Mouse (Mus musculus): Measurements from ENCODE around the gene Csrp3.

Csrp3 gene

GRCm38 (mm10) chr7:48870579-48871180 lies 22.8 kb upstream of the Csrp3 start:
- ATAC-seq (ENCODE audit: insufficient number of reproducible peaks, low FRiP score, low TSS enrichment) = no peak

- ATAC-seq (ENCODE audit: insufficient number of reproducible peaks, low FRiP score, low TSS enrichment) = no peak
These were observed 22.3 kb upstream of the Csrp3 start for GRCm38 (mm10) chr7:48870144-48870543.

- no peak for ATAC-seq (ENCODE audit: insufficient number of reproducible peaks, low FRiP score, low TSS enrichment)
These were observed 19.7 kb upstream of the Csrp3 start for GRCm38 (mm10) chr7:48867576-48867975.

- ATAC-seq (ENCODE audit: insufficient number of reproducible peaks, low FRiP score, low TSS enrichment) = no peak
These were observed 17.0 kb upstream of the Csrp3 start for GRCm38 (mm10) chr7:48864671-48865458.

GRCm38 (mm10) chr7:48864199-48864598 lies 16.4 kb upstream of the Csrp3 start:
- no peak for ATAC-seq (ENCODE audit: insufficient number of reproducible peaks, low FRiP score, low TSS enrichment)

- ATAC-seq (ENCODE audit: insufficient number of reproducible peaks, low FRiP score, low TSS enrichment) = no peak
These were observed 14.0 kb upstream of the Csrp3 start for GRCm38 (mm10) chr7:48861796-48862195.

GRCm38 (mm10) chr7:48860948-48861347 lies 13.1 kb upstream of the Csrp3 start:
- no peak for ATAC-seq (ENCODE audit: insufficient number of reproducible peaks, low FRiP score, low TSS enrichment)

- no peak for ATAC-seq (ENCODE audit: insufficient number of reproducible peaks, low FRiP score, low TSS enrichment)
These were observed 11.5 kb upstream of the Csrp3 start for GRCm38 (mm10) chr7:48859362-48859761.

GRCm38 (mm10) chr7:48858257-48858656 lies 10.4 kb upstream of the Csrp3 start:
- no peak for ATAC-seq (ENCODE audit: insufficient number of reproducible peaks, low FRiP score, low TSS enrichment)

- ATAC-seq (ENCODE audit: insufficient number of reproducible peaks, low FRiP score, low TSS enrichment) = no peak
These were observed 7.6 kb upstream of the Csrp3 start for GRCm38 (mm10) chr7:48855461-48855860.

- no peak for ATAC-seq (ENCODE audit: insufficient number of reproducible peaks, low FRiP score, low TSS enrichment)
These were observed 5.7 kb upstream of the Csrp3 start for GRCm38 (mm10) chr7:48853496-48853895.

GRCm38 (mm10) chr7:48851529-48852104 lies 3.8 kb upstream of the Csrp3 start:
- no peak for ATAC-seq (ENCODE audit: insufficient number of reproducible peaks, low FRiP score, low TSS enrichment)

GRCm38 (mm10) chr7:48846755-48847154 lies 1.1 kb downstream of the Csrp3 start:
- ATAC-seq (ENCODE audit: insufficient number of reproducible peaks, low FRiP score, low TSS enrichment) = no peak

- ATAC-seq (ENCODE audit: insufficient number of reproducible peaks, low FRiP score, low TSS enrichment) = no peak
These were observed 2.4 kb downstream of the Csrp3 start for GRCm38 (mm10) chr7:48845213-48845973.

GRCm38 (mm10) chr7:48843541-48843940 lies 4.3 kb downstream of the Csrp3 start:
- ATAC-seq (ENCODE audit: insufficient number of reproducible peaks, low FRiP score, low TSS enrichment) = no peak

GRCm38 (mm10) chr7:48842353-48842752 lies 5.5 kb downstream of the Csrp3 start:
- no peak for ATAC-seq (ENCODE audit: insufficient number of reproducible peaks, low FRiP score, low TSS enrichment)

GRCm38 (mm10) chr7:48841538-48841937 lies 6.3 kb downstream of the Csrp3 start:
- no peak for ATAC-seq (ENCODE audit: insufficient number of reproducible peaks, low FRiP score, low TSS enrichment)

- no peak for ATAC-seq (ENCODE audit: insufficient number of reproducible peaks, low FRiP score, low TSS enrichment)
These were observed 7.3 kb downstream of the Csrp3 start for GRCm38 (mm10) chr7:48840545-48840944.

- ATAC-seq (ENCODE audit: insufficient number of reproducible peaks, low FRiP score, low TSS enrichment) = no peak
These were observed 9.4 kb downstream of the Csrp3 start for GRCm38 (mm10) chr7:48838434-48838833.

- no peak for ATAC-seq (ENCODE audit: insufficient number of reproducible peaks, low FRiP score, low TSS enrichment)
These were observed 10.9 kb downstream of the Csrp3 start for GRCm38 (mm10) chr7:48836949-48837348.
